Mouse (Mus musculus): ENCODE data around the gene Slc17a5. TPM values are rescaled to one million over a fixed set of nuclear protein-coding genes. Genes with fewer than 3 reads are reported as not detected.
"Not testable (repeated sequence)": the region's sequence is repeated elsewhere in the genome, so short reads cannot be mapped to it uniquely, and the experiment has no call there.

Slc17a5 gene
- polyA plus RNA-seq, 1 experiment from 2014 or later, result 8.5 TPM

DNA sequence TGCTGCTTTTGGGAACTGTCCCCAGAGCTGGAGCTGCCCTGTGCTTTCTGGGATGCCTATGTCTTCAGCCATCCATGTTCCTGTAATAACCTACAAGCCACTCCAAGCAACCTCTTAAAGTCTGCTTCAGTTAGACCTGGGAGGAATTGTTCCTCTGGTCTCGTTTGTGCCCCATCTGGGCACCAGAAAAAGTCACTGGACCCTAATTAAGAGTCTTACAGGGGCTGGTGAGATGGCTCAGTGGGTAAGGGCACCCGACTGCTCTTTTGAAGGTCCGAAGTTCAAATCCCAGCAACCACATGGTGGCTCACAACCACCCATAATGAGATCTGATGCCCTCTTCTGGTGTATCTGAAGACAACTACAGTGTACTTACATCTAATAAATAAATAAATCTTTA, 70.6 kb downstream of the Slc17a5 start:
- H3K9me3 ChIP-seq (ENCODE audit: control insufficient read depth, low read length), result not testable (repeated sequence)
- H3K4me1 ChIP-seq (replicated peaks; ENCODE audit: control insufficient read depth, insufficient read depth, low read length), result peaks cover 25% of the 10 kb centered on the region

GRCm38 (mm10) chr9:78516125-78516524, 71.7 kb downstream of the Slc17a5 start:
- ATAC-seq (replicated peaks; ENCODE audit: low FRiP score) (peak; percentile 90), DNase-seq (ENCODE audit: low spot score) (no peak)
- Histone ChIP-seq H3K4me2 (peak overlapping the region; percentile 2), H3K4me1 (replicated peaks; ENCODE audit: control insufficient read depth, insufficient read depth, low read length) (peaks cover 23% of the 10 kb centered on the region), H3K9me3 (ENCODE audit: control insufficient read depth, low read length) (no peaks in the 10 kb centered on the region), H3K27ac (ENCODE audit: low read depth, low read length) (no peak overlapping the region), H3K9ac (ENCODE audit: low read depth, low read length) (no peak overlapping the region), H3K36me3 (ENCODE audit: control insufficient read depth, insufficient read depth, low read length) (no peaks in the 10 kb centered on the region), H3K4me3 (ENCODE audit: low read depth, low read length) (no peak overlapping the region), H3K27me3 (replicated peaks; ENCODE audit: control insufficient read depth, insufficient read depth, low read length) (no peaks in the 10 kb centered on the region)
- 35% methylated on average over 3 of the region's 3 CpGs for WGBS

More for the DNA sequence above, 70.6 kb downstream of the Slc17a5 start:
- not testable (repeated sequence) for H3K4me2 ChIP-seq; H3K36me3 ChIP-seq (ENCODE audit: control insufficient read depth, insufficient read depth, low read length); DNase-seq (ENCODE audit: low spot score); H3K27ac ChIP-seq (ENCODE audit: low read depth, low read length); H3K27me3 ChIP-seq (replicated peaks; ENCODE audit: control insufficient read depth, insufficient read depth, low read length); ATAC-seq (replicated peaks; ENCODE audit: low FRiP score); H3K9ac ChIP-seq (ENCODE audit: low read depth, low read length); H3K4me3 ChIP-seq (ENCODE audit: low read depth, low read length)
- WGBS, result 61% methylated on average over 3 of the region's 3 CpGs

- no peaks in the 10 kb centered on the region for H3K36me3 ChIP-seq (ENCODE audit: control insufficient read depth, insufficient read depth, low read length)
- no peak overlapping the region for H3K9ac ChIP-seq (ENCODE audit: low read depth, low read length)
- WGBS, result 72% methylated on average over 4 of the region's 4 CpGs
- H3K4me2 ChIP-seq, result no peak overlapping the region
- no peak for DNase-seq (ENCODE audit: low spot score)
- H3K4me3 ChIP-seq (ENCODE audit: low read depth, low read length), result no peak overlapping the region
- no peak for ATAC-seq (replicated peaks; ENCODE audit: low FRiP score)
- no peaks in the 10 kb centered on the region for H3K9me3 ChIP-seq (ENCODE audit: control insufficient read depth, low read length)
- H3K27ac ChIP-seq (ENCODE audit: low read depth, low read length), result no peak overlapping the region
- H3K27me3 ChIP-seq (replicated peaks; ENCODE audit: control insufficient read depth, insufficient read depth, low read length), result no peaks in the 10 kb centered on the region
- peaks cover 15% of the 10 kb centered on the region for H3K4me1 ChIP-seq (replicated peaks; ENCODE audit: control insufficient read depth, insufficient read depth, low read length)
Measured at GRCm38 (mm10) chr9:78514681-78515080, 73.2 kb downstream of the Slc17a5 start.

GRCm38 (mm10) chr9:78513776-78514500, 73.9 kb downstream of the Slc17a5 start:
- H3K27me3 ChIP-seq (replicated peaks; ENCODE audit: control insufficient read depth, insufficient read depth, low read length), result no peaks in the 10 kb centered on the region
- peaks cover 15% of the 10 kb centered on the region for H3K4me1 ChIP-seq (replicated peaks; ENCODE audit: control insufficient read depth, insufficient read depth, low read length)
- DNase-seq (ENCODE audit: low spot score), result no peak
- WGBS, result 65% methylated on average over 6 of the region's 6 CpGs
- no peak overlapping the region for H3K4me3 ChIP-seq (ENCODE audit: low read depth, low read length)
- no peak overlapping the region for H3K27ac ChIP-seq (ENCODE audit: low read depth, low read length)
- H3K4me2 ChIP-seq, result no peak overlapping the region
- H3K9me3 ChIP-seq (ENCODE audit: control insufficient read depth, low read length), result no peaks in the 10 kb centered on the region
- no peaks in the 10 kb centered on the region for H3K36me3 ChIP-seq (ENCODE audit: control insufficient read depth, insufficient read depth, low read length)
- no peak overlapping the region for H3K9ac ChIP-seq (ENCODE audit: low read depth, low read length)
- no peak for ATAC-seq (replicated peaks; ENCODE audit: low FRiP score)

- H3K27ac ChIP-seq (ENCODE audit: low read depth, low read length), result no peak overlapping the region
- no peaks in the 10 kb centered on the region for H3K36me3 ChIP-seq (ENCODE audit: control insufficient read depth, insufficient read depth, low read length)
- no peaks in the 10 kb centered on the region for H3K27me3 ChIP-seq (replicated peaks; ENCODE audit: control insufficient read depth, insufficient read depth, low read length)
- H3K4me3 ChIP-seq (ENCODE audit: low read depth, low read length), result no peak overlapping the region
- no peak overlapping the region for H3K4me2 ChIP-seq
- H3K9me3 ChIP-seq (ENCODE audit: control insufficient read depth, low read length), result no peaks in the 10 kb centered on the region
- peaks cover 10% of the 10 kb centered on the region for H3K4me1 ChIP-seq (replicated peaks; ENCODE audit: control insufficient read depth, insufficient read depth, low read length)
- DNase-seq (ENCODE audit: low spot score) (no peak), ATAC-seq (replicated peaks; ENCODE audit: low FRiP score) (no peak)
- H3K9ac ChIP-seq (ENCODE audit: low read depth, low read length), result no peak overlapping the region
- 88% methylated on average over 5 of the region's 5 CpGs for WGBS
Measured at GRCm38 (mm10) chr9:78511705-78512104, 76.1 kb downstream of the Slc17a5 start.

DNA sequence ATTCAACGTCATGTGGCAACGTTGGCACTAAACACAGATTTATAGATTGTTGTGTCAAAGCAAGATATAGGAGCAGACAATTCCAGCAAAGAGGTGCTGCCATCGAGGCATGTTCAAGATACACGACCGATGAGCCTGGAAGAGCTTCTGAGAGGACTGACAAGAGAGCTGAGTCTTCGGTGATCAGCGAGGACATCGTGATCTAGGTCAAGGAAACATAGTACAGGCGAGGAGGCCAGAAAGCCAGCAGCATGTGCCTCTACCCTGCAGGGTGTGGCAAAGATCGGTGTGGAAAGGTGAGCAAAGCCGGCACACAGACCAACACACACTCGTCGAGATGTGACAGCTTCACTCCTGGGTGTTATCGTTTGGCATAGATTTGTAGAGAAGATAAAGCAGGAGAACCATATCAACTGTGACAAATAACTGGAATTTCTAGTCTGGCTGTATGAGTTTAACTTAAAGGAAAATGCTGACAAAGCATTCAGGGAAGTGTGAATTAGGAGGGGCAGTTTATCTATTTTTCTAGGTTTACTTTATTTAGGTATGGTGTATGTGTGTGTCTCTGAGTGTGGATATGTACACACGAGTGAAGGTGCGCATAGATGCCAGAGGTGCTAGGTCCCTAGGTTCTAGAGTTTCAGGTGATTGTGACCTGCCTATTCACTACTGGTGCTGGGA, 79.6 kb downstream of the Slc17a5 start:
- DNase-seq (ENCODE audit: low spot score), result no peak

GRCm38 (mm10) chr9:78506722-78507077, 81.1 kb downstream of the Slc17a5 start:
- H3K27ac ChIP-seq (ENCODE audit: low read depth, low read length), result peak overlapping the region; percentile 78
- peak overlapping the region; percentile 20; the same call in 1 of the 2 replicates for H3K4me3 ChIP-seq (ENCODE audit: low read depth, low read length)
- no peaks in the 10 kb centered on the region for H3K36me3 ChIP-seq (ENCODE audit: control insufficient read depth, insufficient read depth, low read length)
- no peaks in the 10 kb centered on the region for H3K27me3 ChIP-seq (replicated peaks; ENCODE audit: control insufficient read depth, insufficient read depth, low read length)
- peaks cover 14% of the 10 kb centered on the region for H3K4me1 ChIP-seq (replicated peaks; ENCODE audit: control insufficient read depth, insufficient read depth, low read length)
- DNase-seq (ENCODE audit: low spot score), result no peak
- peak overlapping the region; percentile 52 for H3K4me2 ChIP-seq
- no peak overlapping the region for H3K9ac ChIP-seq (ENCODE audit: low read depth, low read length)
- no peaks in the 10 kb centered on the region for H3K9me3 ChIP-seq (ENCODE audit: control insufficient read depth, low read length)
- 47% methylated on average over 7 of the region's 7 CpGs for WGBS
- ATAC-seq (replicated peaks; ENCODE audit: low FRiP score), result no peak

More for the DNA sequence above, 79.6 kb downstream of the Slc17a5 start:
- Histone ChIP-seq H3K9me3 (ENCODE audit: control insufficient read depth, low read length) (no peaks in the 10 kb centered on the region), H3K4me1 (replicated peaks; ENCODE audit: control insufficient read depth, insufficient read depth, low read length) (peaks cover 12% of the 10 kb centered on the region), H3K27me3 (replicated peaks; ENCODE audit: control insufficient read depth, insufficient read depth, low read length) (no peaks in the 10 kb centered on the region), H3K4me3 (ENCODE audit: low read depth, low read length) (no peak overlapping the region), H3K4me2 (no peak overlapping the region), H3K36me3 (ENCODE audit: control insufficient read depth, insufficient read depth, low read length) (no peaks in the 10 kb centered on the region), H3K9ac (ENCODE audit: low read depth, low read length) (no peak overlapping the region), H3K27ac (ENCODE audit: low read depth, low read length) (no peak overlapping the region)
- ATAC-seq (replicated peaks; ENCODE audit: low FRiP score), result no peak
- WGBS, result 81% methylated on average over 16 of the region's 16 CpGs

DNA sequence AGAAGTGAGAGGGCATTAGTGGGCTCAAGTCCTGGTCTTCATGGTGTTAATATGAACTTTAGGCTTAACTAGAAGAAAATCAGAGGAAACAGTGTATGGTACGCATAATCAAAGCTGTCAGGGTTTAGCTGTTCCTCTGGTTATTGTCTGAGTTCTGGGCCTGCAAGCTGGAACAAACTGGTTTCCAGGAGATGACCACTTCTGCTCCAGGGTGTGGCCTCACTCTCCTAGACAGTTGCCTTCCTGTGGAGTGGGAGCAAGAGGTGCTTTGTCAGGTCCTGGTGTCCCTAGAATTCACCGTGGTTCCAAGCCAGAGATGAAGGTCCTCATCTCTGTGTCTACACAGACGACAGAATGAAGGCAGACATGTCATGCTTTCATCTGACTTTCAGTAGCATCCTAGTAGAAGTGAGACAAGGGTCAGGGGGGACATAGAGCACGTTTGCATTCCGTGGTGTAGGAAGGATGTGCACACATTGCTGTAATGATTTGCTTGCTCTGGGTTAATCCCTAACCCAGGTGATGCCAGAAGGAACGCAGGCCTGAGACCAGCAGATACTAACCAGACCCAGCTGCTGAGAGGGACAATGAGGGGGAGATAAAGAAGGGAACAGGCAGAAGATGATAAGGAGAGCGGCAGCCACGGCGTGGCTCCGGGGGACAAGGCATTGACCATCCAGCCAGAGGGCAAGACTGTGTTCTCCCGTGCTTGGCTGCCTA, 81.7 kb downstream of the Slc17a5 start:
- WGBS, result 19% methylated on average over 11 of the region's 11 CpGs

More for the DNA sequence above, 81.7 kb downstream of the Slc17a5 start:
- Histone ChIP-seq H3K36me3 (ENCODE audit: control insufficient read depth, insufficient read depth, low read length) (no peaks in the 10 kb centered on the region), H3K4me2 (peak overlapping the region; percentile 52), H3K9me3 (ENCODE audit: control insufficient read depth, low read length) (no peaks in the 10 kb centered on the region), H3K27me3 (replicated peaks; ENCODE audit: control insufficient read depth, insufficient read depth, low read length) (no peaks in the 10 kb centered on the region), H3K27ac (ENCODE audit: low read depth, low read length) (peak overlapping the region; percentile 78), H3K4me1 (replicated peaks; ENCODE audit: control insufficient read depth, insufficient read depth, low read length) (peaks cover 14% of the 10 kb centered on the region), H3K9ac (ENCODE audit: low read depth, low read length) (no peak overlapping the region), H3K4me3 (ENCODE audit: low read depth, low read length) (peak overlapping the region; percentile 20; the same call in 1 of the 2 replicates)
- ATAC-seq (replicated peaks; ENCODE audit: low FRiP score), result peak; percentile 83
- DNase-seq (ENCODE audit: low spot score), result peak; percentile 60
